Mouse (Mus musculus) liver, embryonic 14.5 days (tissue): ENCODE data around the gene Sec61g. TPM values are rescaled to one million over a fixed set of nuclear protein-coding genes. Genes with fewer than 3 reads are reported as not detected.

Source experiments
- ATAC-seq: fragments of 200-750 bp; cut with Nextera tagmentation; 2 replicates; pipeline ENCODE4 v1.8.0; 2017; ENCODE audit warnings: moderate number of reproducible peaks, mild to moderate bottlenecking, moderate library complexity; ENCODE audit not compliant: insufficient read depth
- DNase-seq, 3 experiments: peaks; one replicate each; pipeline ENCODE4 v3.0.0-alpha.2; 2012 to 2013; ENCODE audit warnings: low read depth in 3 of 3, low spot score in 3 of 3
- H3K27ac ChIP-seq: fragments of 300-500 bp; sonication (generic); 2 replicates; pipeline ENCODE4 v1.5.1; 2014; ENCODE audit warnings: moderate library complexity, mild to moderate bottlenecking, control low read depth, inconsistent platforms
- H3K27me3 ChIP-seq: fragments of 300-500 bp; sonication (generic); 2 replicates; pipeline ENCODE4 v1.6.1; 2014; ENCODE audit warnings: mild to moderate bottlenecking, low read length, moderate library complexity; ENCODE audit not compliant: control insufficient read depth, insufficient read depth
- H3K36me3 ChIP-seq: fragments of 300-500 bp; sonication (generic); replicated peaks from 2 replicates; pipeline ENCODE4 v1.6.1; 2014; ENCODE audit warnings: low read depth; ENCODE audit not compliant: control insufficient read depth, insufficient read depth
- H3K4me1 ChIP-seq, 2 experiments: fragments of 200-500 bp in 1 of 2; fragments of 300-500 bp in 1 of 2; sonication (generic) in 1 of 2; replicated peaks; 2 replicates each; pipeline ENCODE4 v1.6.1; 2012 to 2014; ENCODE audit warnings: antibody characterized with exemption in 1 of 2, inconsistent platforms in 1 of 2, low read length in 1 of 2; ENCODE audit not compliant: control insufficient read depth in 2 of 2, insufficient read depth in 2 of 2
- H3K4me2 ChIP-seq: fragments of 300-500 bp; sonication (generic); 2 replicates; pipeline ENCODE4 v1.6.1; 2014; ENCODE audit warnings: low read depth, mild to moderate bottlenecking, control low read depth, moderate library complexity
- H3K4me3 ChIP-seq, 2 experiments: fragments of 200-500 bp in 1 of 2; fragments of 300-500 bp in 1 of 2; sonication (generic) in 1 of 2; 2 replicates each; pipeline ENCODE4 v1.5.1; 2012 to 2014; ENCODE audit warnings: low read depth in 2 of 2, low read length in 2 of 2, mild to moderate bottlenecking in 2 of 2, control low read depth in 1 of 2, inconsistent platforms in 1 of 2, moderate library complexity in 1 of 2; ENCODE audit not compliant: insufficient read depth in 1 of 2
- H3K9ac ChIP-seq: fragments of 300-500 bp; sonication (generic); replicated peaks from 2 replicates; pipeline ENCODE4 v1.6.1; 2014; ENCODE audit warnings: mild to moderate bottlenecking, control low read depth, moderate library complexity
- H3K9me3 ChIP-seq: fragments of 300-500 bp; sonication (generic); 2 replicates; pipeline ENCODE4 v1.6.1; 2016; ENCODE audit warnings: low read length, mixed read lengths; ENCODE audit not compliant: control insufficient read depth
- CTCF ChIP-seq: IDR thresholded peaks from 2 replicates; pipeline ENCODE4 v1.5.1; 2016; ENCODE audit warnings: antibody characterized with exemption, low read depth, control low read depth
- EP300 ChIP-seq: IDR thresholded peaks from 2 replicates; pipeline ENCODE4 v1.6.1; 2016; ENCODE audit warnings: antibody characterized with exemption, low read depth
- WGBS: fragments of 180-500 bp; shearing (Covaris S2); extraction: QIAGEN DNeasy Blood & Tissue Kit; methylation state at CpG from one replicate; pipeline ENCODE4 v1.1.7; 2014; ENCODE audit not compliant: insufficient replicate concordance; 5-methylcytosine and 5-hydroxymethylcytosine counted together
- polyA plus RNA-seq, 2 experiments: library from polyadenylated mRNA; depleted of rRNA in 1 of 2; stranded (reverse) in 1 of 2; unstranded in 1 of 2; fragments of >200 nt; fragmentation: Nextera tagmentation in 1 of 2; extraction: Ambion mirVana in 1 of 2; gene quantifications; 2 replicates each; pipeline versions ENCODE4 v1.2.1 to v1.2.3; 2012 to 2014

Sec61g gene
- polyA plus RNA-seq, 2 experiments: 33.7 to 45.7 TPM

DNA sequence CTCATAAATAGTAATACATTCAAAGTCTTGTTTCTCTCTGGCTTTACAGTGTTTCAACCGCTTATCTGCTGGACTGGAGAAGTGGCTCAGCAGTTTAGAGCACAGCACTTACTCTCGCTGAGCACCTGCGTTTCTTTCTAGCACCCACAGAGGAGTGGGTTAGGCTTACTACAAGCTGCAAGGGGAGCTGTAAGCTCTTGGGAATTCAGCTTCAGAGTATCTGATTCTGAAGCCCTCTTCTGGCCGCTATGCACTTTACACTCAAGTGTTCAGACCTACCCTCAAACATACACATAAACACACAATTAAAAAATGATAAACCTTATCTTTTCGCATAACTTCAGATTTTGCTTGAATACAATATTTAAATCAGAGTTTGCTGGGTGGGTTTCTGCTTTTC is 24.6 kb upstream of the Sec61g start:
- Histone ChIP-seq H3K9me3 (no peaks in the 10 kb centered on the region), H3K27me3 (no peaks in the 10 kb centered on the region), H3K4me2 (no peak overlapping the region), H3K4me3 (no peak overlapping the region), H3K27ac (no peak overlapping the region), H3K36me3 (no peaks in the 10 kb centered on the region), H3K9ac (no peak overlapping the region), H3K4me1 (0 out of 4 replicates have a peak, but pooled peaks cover 0 to 2% of the 10 kb centered on the region in 2 experiments)
- DNase-seq (no peak), ATAC-seq (no peak)
- 25% methylated on average over 5 of the region's 5 CpGs for WGBS
- TF ChIP-seq EP300: no peak
- TF ChIP-seq CTCF: peak; percentile 31; the same call in 1 of the 2 replicates

DNA sequence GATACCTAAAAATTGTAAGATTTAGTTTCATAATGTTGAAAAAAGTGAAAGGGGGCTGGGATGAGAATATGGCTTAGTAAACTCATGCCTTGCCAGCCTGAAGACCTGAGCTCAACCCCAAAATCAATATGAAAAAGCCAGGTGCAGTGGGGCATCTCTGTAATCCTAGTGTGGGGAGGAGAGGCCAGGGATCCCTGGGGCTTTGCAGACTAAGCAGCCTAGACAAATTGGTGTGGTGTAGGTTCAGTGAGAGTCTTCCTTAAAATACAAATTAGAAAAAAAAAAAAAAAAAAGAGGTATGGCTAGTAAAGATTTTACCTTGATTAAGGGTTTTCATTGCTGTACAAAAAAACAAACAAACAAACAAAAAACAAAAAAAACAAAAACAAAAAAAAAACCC is 20.6 kb upstream of the Sec61g start:
- Histone ChIP-seq H3K4me3 (no peak overlapping the region), H3K36me3 (no peaks in the 10 kb centered on the region), H3K4me2 (no peak overlapping the region), H3K27me3 (no peaks in the 10 kb centered on the region), H3K9ac (no peak overlapping the region), H3K9me3 (no peaks in the 10 kb centered on the region), H3K27ac (no peak overlapping the region), H3K4me1 (no peaks in the 10 kb centered on the region)
- DNase-seq (no peak), ATAC-seq (no peak)
- no peak for TF ChIP-seq EP300
- no peak for TF ChIP-seq CTCF

DNA sequence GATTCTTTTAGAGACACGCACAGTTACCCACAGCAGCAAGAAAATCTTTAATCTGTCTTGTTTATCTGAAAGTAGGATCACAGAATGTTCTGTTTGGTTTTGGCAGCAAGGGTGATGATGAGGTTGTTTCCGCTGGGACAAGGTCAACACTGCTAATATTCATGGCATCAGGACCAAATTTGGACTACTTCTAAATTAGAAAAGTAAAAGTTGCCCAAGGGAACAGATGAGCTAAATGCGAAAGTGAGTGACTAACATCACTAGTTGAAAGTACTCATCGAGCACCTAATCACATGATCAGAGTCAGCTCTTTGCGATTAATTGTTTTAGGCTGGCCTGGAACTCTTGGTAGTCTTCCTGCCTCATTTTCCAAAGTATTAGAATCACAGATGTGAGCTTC is 20.1 kb upstream of the Sec61g start:
- TF ChIP-seq EP300 (no peak), CTCF (no peak)
- H3K9ac ChIP-seq: no peak overlapping the region
- no peak for DNase-seq
- H3K27ac ChIP-seq: no peak overlapping the region
- no peaks in the 10 kb centered on the region for H3K4me1 ChIP-seq
- no peak for ATAC-seq
- H3K9me3 ChIP-seq: no peaks in the 10 kb centered on the region
- 72% methylated on average over 5 of the region's 5 CpGs for WGBS
- no peaks in the 10 kb centered on the region for H3K36me3 ChIP-seq
- no peak overlapping the region for H3K4me3 ChIP-seq
- no peak overlapping the region for H3K4me2 ChIP-seq
- no peaks in the 10 kb centered on the region for H3K27me3 ChIP-seq

DNA sequence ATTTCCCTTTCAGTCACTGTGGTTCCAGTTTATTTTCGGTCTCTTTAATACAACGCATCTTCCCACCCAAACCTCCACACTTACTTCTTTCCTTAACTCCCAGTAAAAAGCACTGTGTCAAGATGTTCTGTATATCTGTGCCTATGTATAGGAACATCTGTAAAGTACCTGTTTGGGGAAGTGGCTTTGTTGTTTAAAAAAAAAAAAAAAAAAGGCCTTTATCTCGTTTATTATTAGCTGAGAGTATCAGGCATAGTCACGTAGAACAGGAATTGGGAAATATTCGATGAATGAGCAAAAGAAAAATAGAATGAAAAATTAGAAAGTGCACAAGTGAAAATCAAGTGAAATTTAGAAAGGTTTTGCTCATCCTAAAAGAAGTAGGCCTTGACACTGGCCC is 19.5 kb upstream of the Sec61g start:
- H3K27me3 ChIP-seq: no peaks in the 10 kb centered on the region
- TF ChIP-seq EP300 (no peak), CTCF (no peak)
- H3K36me3 ChIP-seq: no peaks in the 10 kb centered on the region
- no peak overlapping the region for H3K27ac ChIP-seq
- no peak for ATAC-seq
- no peaks in the 10 kb centered on the region for H3K9me3 ChIP-seq
- no peak overlapping the region for H3K9ac ChIP-seq
- no peak for DNase-seq
- no peaks in the 10 kb centered on the region for H3K4me1 ChIP-seq
- H3K4me2 ChIP-seq: no peak overlapping the region
- 49% methylated on average over 5 of the region's 5 CpGs for WGBS
- no peak overlapping the region for H3K4me3 ChIP-seq

DNA sequence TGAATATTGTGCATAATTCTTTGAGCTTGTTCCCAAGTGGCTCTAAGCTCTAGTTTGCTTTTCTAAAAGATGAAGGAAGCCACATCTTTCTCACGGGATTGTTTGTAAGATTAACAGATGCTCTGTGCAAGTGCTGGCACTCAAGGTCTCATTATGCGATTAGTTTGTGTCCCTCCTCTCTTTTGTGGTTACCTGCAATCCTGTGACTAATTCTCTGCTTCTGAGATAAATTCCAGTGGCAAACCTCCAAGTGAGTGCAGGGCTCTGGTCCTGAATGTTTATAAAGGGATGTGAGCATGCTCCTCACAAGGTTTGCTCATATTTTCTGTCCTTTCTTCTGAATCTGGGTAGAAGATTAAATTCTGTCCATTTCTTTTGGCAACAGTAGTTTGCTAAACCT is 18.2 kb upstream of the Sec61g start:
- no peaks in the 10 kb centered on the region for H3K27me3 ChIP-seq
- no peaks in the 10 kb centered on the region for H3K9me3 ChIP-seq
- ATAC-seq: no peak
- H3K4me1 ChIP-seq: no peaks in the 10 kb centered on the region
- H3K27ac ChIP-seq: no peak overlapping the region
- H3K36me3 ChIP-seq: no peaks in the 10 kb centered on the region
- 40% methylated on average over 2 of the region's 2 CpGs for WGBS
- no peak overlapping the region for H3K4me3 ChIP-seq
- H3K4me2 ChIP-seq: no peak overlapping the region
- H3K9ac ChIP-seq: no peak overlapping the region
- no peak for DNase-seq
- TF ChIP-seq EP300 (no peak), CTCF (no peak)

DNA sequence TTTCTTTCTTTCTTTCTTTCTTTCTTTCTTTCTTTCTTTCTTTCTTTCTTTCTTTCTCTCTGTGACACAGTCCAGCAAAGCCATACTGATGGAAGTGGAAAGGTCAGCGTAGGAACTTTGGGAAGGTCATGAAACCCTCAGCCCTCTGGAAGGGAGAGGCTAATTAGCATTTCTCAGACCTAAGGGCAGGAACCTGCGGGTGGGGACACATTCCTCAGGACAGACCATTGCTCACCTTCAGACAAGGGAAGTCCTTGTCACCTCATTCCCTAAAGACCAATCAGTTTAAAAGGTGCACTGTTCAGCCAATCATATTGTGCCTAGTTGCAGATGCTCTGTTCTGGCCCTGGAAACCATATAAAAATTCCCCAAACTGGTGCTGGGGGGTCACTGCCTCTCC is 17.4 kb upstream of the Sec61g start:
- no peak for TF ChIP-seq CTCF
- 50% methylated on average over 2 of the region's 2 CpGs for WGBS
- no peak for ATAC-seq

More for the DNA sequence above, 17.4 kb upstream of the Sec61g start:
- no peaks in the 10 kb centered on the region for H3K4me1 ChIP-seq
- H3K4me2 ChIP-seq: no peak overlapping the region
- H3K9ac ChIP-seq: no peak overlapping the region
- H3K4me3 ChIP-seq: no peak overlapping the region
- no peaks in the 10 kb centered on the region for H3K36me3 ChIP-seq
- H3K27me3 ChIP-seq: no peaks in the 10 kb centered on the region
- H3K9me3 ChIP-seq: no peaks in the 10 kb centered on the region
- no peak for DNase-seq
- no peak overlapping the region for H3K27ac ChIP-seq
